Mouse (Mus musculus): ENCODE results near the gene H2-T23. TPM values are rescaled to one million over a fixed set of nuclear protein-coding genes. Genes with fewer than 3 reads are reported as not detected.
"Not testable (repeated sequence)": the region's sequence is repeated elsewhere in the genome, so short reads cannot be mapped to it uniquely, and the experiment has no call there.

H2-T23 gene
- polyA plus RNA-seq, 1 experiment from 2014 or later: 6.1 TPM

GRCm38 (mm10) chr17:36031583-36032331 is 898 bp downstream of the H2-T23 start:
- 2% methylated on average over 40 of the region's 40 CpGs for WGBS
- Histone ChIP-seq H3K9ac (replicated peaks) (peak overlapping the region; percentile 55), H3K4me2 (replicated peaks) (peak overlapping the region; percentile 82), H3K4me3 (peak overlapping the region; percentile 48)
- H3K27me3 ChIP-seq; H3K9me3 ChIP-seq; H3K4me1 ChIP-seq; H3K36me3 ChIP-seq; H3K27ac ChIP-seq (replicated peaks): not testable (repeated sequence)
- peak; percentile 65 for ATAC-seq (ENCODE audit: low FRiP score, low read depth)

GRCm38 (mm10) chr17:36030703-36031582 is 1.7 kb downstream of the H2-T23 start:
- H3K36me3 ChIP-seq; H3K27me3 ChIP-seq; H3K9ac ChIP-seq (replicated peaks); H3K9me3 ChIP-seq; H3K4me1 ChIP-seq; H3K27ac ChIP-seq (replicated peaks): not testable (repeated sequence)
- peak; percentile 45; the same call in 1 of the 2 replicates for ATAC-seq (ENCODE audit: low FRiP score, low read depth)
- H3K4me2 ChIP-seq (replicated peaks): peak overlapping the region; percentile 82
- 35% methylated on average over 7 of the region's 8 CpGs for WGBS
- peak overlapping the region; percentile 48 for H3K4me3 ChIP-seq

- not testable (repeated sequence) for H3K9me3 ChIP-seq; H3K4me2 ChIP-seq (replicated peaks); H3K9ac ChIP-seq (replicated peaks); H3K4me3 ChIP-seq; H3K27me3 ChIP-seq; H3K27ac ChIP-seq (replicated peaks); ATAC-seq (ENCODE audit: low FRiP score, low read depth); H3K36me3 ChIP-seq; H3K4me1 ChIP-seq
- 85% methylated on average over 4 of the region's 4 CpGs for WGBS
Measured at GRCm38 (mm10) chr17:36030046-36030702, 2.5 kb downstream of the H2-T23 start.

GRCm38 (mm10) chr17:36028879-36029619 is 3.6 kb downstream of the H2-T23 start:
- 62% methylated on average over 7 of the region's 7 CpGs for WGBS
- Histone ChIP-seq H3K27me3 (peaks cover 4% of the 10 kb centered on the region), H3K9me3 (no peaks in the 10 kb centered on the region), H3K4me2 (replicated peaks) (no peak overlapping the region), H3K27ac (replicated peaks) (no peak overlapping the region), H3K4me1 (peaks cover 5% of the 10 kb centered on the region; the same call in 1 of the 2 replicates), H3K36me3 (no peaks in the 10 kb centered on the region), H3K9ac (replicated peaks) (no peak overlapping the region), H3K4me3 (no peak overlapping the region)
- ATAC-seq (ENCODE audit: low FRiP score, low read depth): no peak

- WGBS: 96% methylated on average over 4 of the region's 4 CpGs
- ATAC-seq (ENCODE audit: low FRiP score, low read depth): no peak
Measured at GRCm38 (mm10) chr17:36027663-36028062, 5.0 kb downstream of the H2-T23 start.

GRCm38 (mm10) chr17:36025901-36026300 is 6.8 kb downstream of the H2-T23 start:
- no peak for ATAC-seq (ENCODE audit: low FRiP score, low read depth)
- H3K9ac ChIP-seq (replicated peaks): no peak overlapping the region
- no peak overlapping the region for H3K4me3 ChIP-seq
- WGBS: 90% methylated on average over 4 of the region's 4 CpGs
- no peaks in the 10 kb centered on the region; the same call in 1 of the 2 replicates for H3K4me1 ChIP-seq
- no peaks in the 10 kb centered on the region for H3K9me3 ChIP-seq
- no peaks in the 10 kb centered on the region for H3K36me3 ChIP-seq
- no peaks in the 10 kb centered on the region; the same call in 1 of the 2 replicates for H3K27me3 ChIP-seq
- H3K27ac ChIP-seq (replicated peaks): no peak overlapping the region
- no peak overlapping the region for H3K4me2 ChIP-seq (replicated peaks)

More at GRCm38 (mm10) chr17:36027663-36028062, 5.0 kb downstream of the H2-T23 start:
- no peaks in the 10 kb centered on the region for H3K9me3 ChIP-seq
- H3K4me3 ChIP-seq: no peak overlapping the region
- H3K4me2 ChIP-seq (replicated peaks): no peak overlapping the region
- no peak overlapping the region for H3K27ac ChIP-seq (replicated peaks)
- H3K36me3 ChIP-seq: no peaks in the 10 kb centered on the region
- H3K9ac ChIP-seq (replicated peaks): no peak overlapping the region
- H3K4me1 ChIP-seq: peaks cover 5% of the 10 kb centered on the region; the same call in 1 of the 2 replicates
- peaks cover 4% of the 10 kb centered on the region for H3K27me3 ChIP-seq

GRCm38 (mm10) chr17:36025197-36025596 is 7.5 kb downstream of the H2-T23 start:
- ATAC-seq (ENCODE audit: low FRiP score, low read depth): no peak
- Histone ChIP-seq H3K4me1 (peaks cover 6% of the 10 kb centered on the region), H3K9ac (replicated peaks) (no peak overlapping the region), H3K4me3 (no peak overlapping the region), H3K36me3 (no peaks in the 10 kb centered on the region), H3K4me2 (replicated peaks) (no peak overlapping the region), H3K27me3 (no peaks in the 10 kb centered on the region), H3K27ac (replicated peaks) (no peak overlapping the region), H3K9me3 (no peaks in the 10 kb centered on the region)
- 75% methylated on average over 5 of the region's 5 CpGs for WGBS

GRCm38 (mm10) chr17:36023710-36024654 is 8.7 kb downstream of the H2-T23 start:
- H3K4me3 ChIP-seq: no peak overlapping the region
- no peaks in the 10 kb centered on the region for H3K9me3 ChIP-seq
- H3K27me3 ChIP-seq: no peaks in the 10 kb centered on the region
- H3K27ac ChIP-seq (replicated peaks): no peak overlapping the region
- ATAC-seq (ENCODE audit: low FRiP score, low read depth): no peak
- no peak overlapping the region for H3K4me2 ChIP-seq (replicated peaks)
- 76% methylated on average over 9 of the region's 9 CpGs for WGBS
- H3K9ac ChIP-seq (replicated peaks): no peak overlapping the region
- no peaks in the 10 kb centered on the region for H3K36me3 ChIP-seq
- H3K4me1 ChIP-seq: peaks cover 6% of the 10 kb centered on the region

GRCm38 (mm10) chr17:36022922-36023321 is 9.7 kb downstream of the H2-T23 start:
- WGBS: 92% methylated on average over 6 of the region's 6 CpGs
- no peaks in the 10 kb centered on the region for H3K36me3 ChIP-seq
- H3K27me3 ChIP-seq: no peaks in the 10 kb centered on the region
- H3K4me1 ChIP-seq: peaks cover 6% of the 10 kb centered on the region
- no peaks in the 10 kb centered on the region for H3K9me3 ChIP-seq
- H3K27ac ChIP-seq (replicated peaks): no peak overlapping the region
- no peak overlapping the region for H3K9ac ChIP-seq (replicated peaks)
- no peak overlapping the region for H3K4me3 ChIP-seq
- no peak overlapping the region for H3K4me2 ChIP-seq (replicated peaks)
- ATAC-seq (ENCODE audit: low FRiP score, low read depth): no peak

- Histone ChIP-seq H3K27ac (replicated peaks) (no peak overlapping the region), H3K4me3 (no peak overlapping the region), H3K4me1 (peaks cover 6% of the 10 kb centered on the region), H3K9ac (replicated peaks) (no peak overlapping the region), H3K27me3 (no peaks in the 10 kb centered on the region), H3K4me2 (replicated peaks) (no peak overlapping the region), H3K36me3 (no peaks in the 10 kb centered on the region), H3K9me3 (no peaks in the 10 kb centered on the region)
- WGBS: 91% methylated on average over 9 of the region's 9 CpGs
- ATAC-seq (ENCODE audit: low FRiP score, low read depth): no peak
Measured at GRCm38 (mm10) chr17:36022098-36022497, 10.6 kb downstream of the H2-T23 start.

Data from midbrain, embryonic 12.5 days (tissue).